Mouse (Mus musculus) A20 (cell line): ENCODE measurements around the gene Adat3.
A peak's percentile ranks its signal among the peaks of the same experiment; 100 is the strongest.
"Not testable (repeated sequence)": the region's sequence is repeated elsewhere in the genome, so short reads cannot be mapped to it uniquely, and the experiment has no call there.

Source experiments
- DNase-seq: peaks from one replicate; pipeline ENCODE4 v3.0.0-alpha.2; 2011; ENCODE audit warnings: low read depth, low spot score

Adat3 gene

GRCm38 (mm10) chr10:80610116-80610785 is 7.6 kb downstream of the Adat3 start:
- no peak for DNase-seq

- peak; percentile 59 for DNase-seq
Observed at GRCm38 (mm10) chr10:80611024-80611423, 8.3 kb downstream of the Adat3 start.

- DNase-seq, result peak; percentile 43
Observed at GRCm38 (mm10) chr10:80611905-80612304, 9.2 kb downstream of the Adat3 start.

- no peak for DNase-seq
Observed at GRCm38 (mm10) chr10:80613821-80614220, 11.1 kb downstream of the Adat3 start.

GRCm38 (mm10) chr10:80614351-80614750 is 11.7 kb downstream of the Adat3 start:
- peak; percentile 50 for DNase-seq

GRCm38 (mm10) chr10:80618181-80618580 is 15.5 kb downstream of the Adat3 start:
- no peak for DNase-seq

- no peak for DNase-seq
Observed at GRCm38 (mm10) chr10:80619465-80620244, 17.0 kb downstream of the Adat3 start.

- DNase-seq, result no peak
Observed at GRCm38 (mm10) chr10:80620365-80620764, 17.7 kb downstream of the Adat3 start.

- peak; percentile 19 for DNase-seq
Observed at GRCm38 (mm10) chr10:80620796-80621689, 18.4 kb downstream of the Adat3 start.

GRCm38 (mm10) chr10:80621690-80621939 is 18.9 kb downstream of the Adat3 start:
- DNase-seq, result no peak

GRCm38 (mm10) chr10:80621940-80622660 is 19.4 kb downstream of the Adat3 start:
- peak; percentile 100 for DNase-seq

- peak; percentile 73 for DNase-seq
Observed at GRCm38 (mm10) chr10:80622661-80623456, 20.2 kb downstream of the Adat3 start, which contains the start of gene Csnk1g2. TSS of gene Csnk1g2 (plus strand) at chr10:80622838.

- peak; percentile 85 for DNase-seq
Observed at GRCm38 (mm10) chr10:80623457-80624191, 20.9 kb downstream of the Adat3 start.

- DNase-seq, result no peak
Observed at GRCm38 (mm10) chr10:80625764-80626163, 23.1 kb downstream of the Adat3 start.

GRCm38 (mm10) chr10:80627685-80628084 is 25.0 kb downstream of the Adat3 start:
- DNase-seq, result no peak

GRCm38 (mm10) chr10:80628925-80629324 is 26.2 kb downstream of the Adat3 start:
- no peak for DNase-seq

GRCm38 (mm10) chr10:80635345-80635744 is 32.7 kb downstream of the Adat3 start:
- no peak for DNase-seq

GRCm38 (mm10) chr10:80646936-80647335 is 44.3 kb downstream of the Adat3 start:
- DNase-seq, result no peak

- not testable (repeated sequence) for DNase-seq
Observed at GRCm38 (mm10) chr10:80649910-80650309, 47.2 kb downstream of the Adat3 start.

- no peak for DNase-seq
Observed at GRCm38 (mm10) chr10:80650392-80650791, 47.7 kb downstream of the Adat3 start.
